Mouse (Mus musculus) adrenal gland, adult 8-10 months (tissue): ENCODE data around the gene Cers2. TPM values are rescaled to one million over a fixed set of nuclear protein-coding genes. Genes with fewer than 3 reads are reported as not detected.

Experiments
- total RNA-seq, 4 experiments: library from RNA; stranded (reverse); gene quantifications; 2 replicates each; pipeline ENCODE4 v1.2.4; 2022

Cers2 gene
- total RNA-seq, 4 experiments from 2014 or later = 211 to 272 (median 241) TPM

Other genes with a start within 250 kb of the Cers2 start
- gene Pip5k1a, start 207.9 kb upstream of the Cers2 start, total RNA-seq = 10 to 100 TPM; 47.4 to 69.4 (median 54.9) TPM
- gene Vps72, start 203.8 kb upstream of the Cers2 start, total RNA-seq = 10 to 100 TPM; 54.8 to 72.9 (median 63.4) TPM
- gene Tmod4, start 190.3 kb upstream of the Cers2 start, total RNA-seq = 1 to 10 TPM in 1 of 4 experiments, under 1 TPM in 1, not detected in 2; 0.56 to 1.5 TPM
- gene Scnm1, start 180.8 kb upstream of the Cers2 start, total RNA-seq = 10 to 100 TPM; 30.8 to 58.2 (median 43.5) TPM
- 10 to 100 TPM in 3 of 4 experiments, 1 to 10 TPM in 1; 8.4 to 11.4 (median 10.4) TPM for gene Lysmd1, start 180.7 kb upstream of the Cers2 start, total RNA-seq
- gene Tnfaip8l2, start 172.4 kb upstream of the Cers2 start, total RNA-seq = 1 to 10 TPM; 1.8 to 5.0 (median 3.2) TPM
- gene Sema6c, start 154.3 kb upstream of the Cers2 start, total RNA-seq = 10 to 100 TPM in 2 of 4 experiments, 1 to 10 TPM in 2; 4.0 to 13.1 (median 8.0) TPM
- 10 to 100 TPM; 21.4 to 40.8 (median 28.2) TPM for gene Gabpb2, start 96.9 kb upstream of the Cers2 start, total RNA-seq
- gene Cdc42se1, start 86.1 kb upstream of the Cers2 start, total RNA-seq = 100 to 1,000 TPM in 2 of 4 experiments, 10 to 100 TPM in 2; 81.4 to 119 (median 97.4) TPM
- gene Mllt11, start 82.6 kb upstream of the Cers2 start, total RNA-seq = 1 to 10 TPM; 6.6 to 7.1 (median 6.8) TPM
- under 1 TPM in 1 of 4 experiments, not detected in 3; 0.19 TPM for gene Gm128, start 73.2 kb upstream of the Cers2 start, total RNA-seq
- under 1 TPM in 1 of 4 experiments, not detected in 3; 0.75 TPM for gene Bnipl, start 63.6 kb upstream of the Cers2 start, total RNA-seq
- 100 to 1,000 TPM; 127 to 191 (median 150) TPM for gene Mindy1, start 33.4 kb upstream of the Cers2 start, total RNA-seq
- gene Prune1, start 32.7 kb upstream of the Cers2 start, total RNA-seq = 10 to 100 TPM; 26.8 to 34.8 (median 31.7) TPM
- gene Anxa9, start 7.6 kb upstream of the Cers2 start, total RNA-seq = 1 to 10 TPM; 1.9 to 4.2 (median 3.0) TPM
- gene Setdb1, start 42.4 kb downstream of the Cers2 start, total RNA-seq = 10 to 100 TPM; 22.2 to 38.1 (median 27.8) TPM
- gene 4930558C23Rik, start 88.0 kb downstream of the Cers2 start, total RNA-seq = not detected
- 10 to 100 TPM; 64.5 to 87.3 (median 75.1) TPM for gene Arnt, start 119.6 kb downstream of the Cers2 start, total RNA-seq
- 1 to 10 TPM; 4.6 to 9.3 (median 5.1) TPM for gene Ctsk, start 184.5 kb downstream of the Cers2 start, total RNA-seq
- gene Ctss, start 212.0 kb downstream of the Cers2 start, total RNA-seq = 100 to 1,000 TPM in 2 of 4 experiments, 10 to 100 TPM in 2; 52.8 to 131 (median 95.6) TPM
- gene Hormad1, start 244.9 kb downstream of the Cers2 start, total RNA-seq = not detected